Mouse (Mus musculus) heart, postnatal 14 days (tissue): ENCODE results near the gene Vac14. TPM values are rescaled to one million over a fixed set of nuclear protein-coding genes. Genes with fewer than 3 reads are reported as not detected.
A peak's percentile ranks its signal among the peaks of the same experiment; 100 is the strongest.

Source experiments
- DNase-seq, 2 experiments: peaks; one replicate each; pipeline ENCODE4 v3.0.0; 2021 to 2022
- intact Hi-C: fragments of 180-260 bp; cut with DNase I; formaldehyde crosslinking; loops from one replicate; pipeline ENCODE4 v1.15.1; 2025
- total RNA-seq, 2 experiments: library from RNA; stranded (reverse); gene quantifications; 2 replicates each; pipeline ENCODE4 v1.2.3; 2021

Gene Vac14
- total RNA-seq, 2 experiments from 2014 or later, result 15.5 to 16.2 TPM

DNA sequence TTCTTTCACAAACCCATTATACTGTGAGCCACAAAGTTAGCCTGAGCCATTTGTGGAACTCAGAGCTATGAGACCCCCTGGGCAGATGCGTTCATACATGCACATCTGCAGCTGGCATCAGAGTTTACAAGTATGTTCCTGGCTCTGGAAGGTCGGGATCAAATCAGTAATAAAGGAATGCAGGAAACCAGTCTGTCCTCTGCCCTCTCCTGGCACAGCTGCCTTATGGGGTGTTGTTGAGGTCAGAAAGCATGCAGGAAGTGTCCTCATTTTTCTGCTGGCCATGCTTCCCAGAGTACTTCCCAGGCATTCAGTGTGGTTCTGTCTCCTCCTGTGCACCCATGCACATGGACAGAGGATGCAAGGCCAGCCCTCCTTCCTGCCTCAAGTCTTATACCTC is 54.8 kb downstream of the Vac14 start:
- no peak for DNase-seq
- intact Hi-C loops, result no loop called here

DNA sequence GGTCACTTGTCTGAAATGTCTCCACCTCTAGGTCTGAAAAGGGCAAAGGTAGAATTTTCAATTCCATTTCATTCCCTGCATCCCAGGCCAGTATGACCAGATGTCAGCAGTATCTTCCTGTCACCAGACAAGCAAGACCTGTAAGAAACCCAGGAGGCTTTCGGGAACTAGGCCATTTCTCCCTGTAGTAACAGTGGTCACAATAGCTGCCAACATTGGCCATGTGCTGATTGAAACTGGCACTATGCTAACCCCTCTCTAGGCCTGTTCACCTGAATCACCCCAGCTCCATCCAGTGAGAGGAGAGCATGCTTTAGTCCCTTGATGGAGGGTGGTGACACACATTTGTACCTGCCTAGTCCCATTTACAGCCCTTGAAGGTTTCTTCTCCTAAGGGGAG is 56.2 kb downstream of the Vac14 start:
- intact Hi-C loops, result loop anchor here (2.0 kb wide), 1 partner anchor 46 kb away; the partner anchor contains the start of gene Mtss1l
- DNase-seq, result no peak

DNA sequence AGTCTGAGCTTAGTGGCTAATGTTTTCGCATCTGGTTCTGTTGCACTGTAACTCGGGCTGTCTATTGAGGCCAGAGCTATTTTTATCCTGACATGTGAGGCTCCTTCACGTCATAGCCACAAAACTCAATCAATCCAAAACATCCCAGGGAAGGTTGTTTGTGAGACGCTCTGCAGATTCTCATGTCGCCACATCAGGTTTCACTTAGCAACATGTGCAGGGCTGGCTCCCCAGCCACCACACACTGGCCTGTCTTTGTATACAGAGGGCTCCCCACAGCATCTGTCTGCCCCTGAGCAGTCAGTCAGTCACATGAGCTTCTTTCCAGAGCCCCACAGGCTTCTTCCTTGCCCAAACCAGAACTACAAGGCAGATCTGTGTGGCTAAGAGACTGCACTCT is 58.3 kb downstream of the Vac14 start:
- intact Hi-C loops, result no loop called here
- DNase-seq, result peak; percentile 36 to 37

DNA sequence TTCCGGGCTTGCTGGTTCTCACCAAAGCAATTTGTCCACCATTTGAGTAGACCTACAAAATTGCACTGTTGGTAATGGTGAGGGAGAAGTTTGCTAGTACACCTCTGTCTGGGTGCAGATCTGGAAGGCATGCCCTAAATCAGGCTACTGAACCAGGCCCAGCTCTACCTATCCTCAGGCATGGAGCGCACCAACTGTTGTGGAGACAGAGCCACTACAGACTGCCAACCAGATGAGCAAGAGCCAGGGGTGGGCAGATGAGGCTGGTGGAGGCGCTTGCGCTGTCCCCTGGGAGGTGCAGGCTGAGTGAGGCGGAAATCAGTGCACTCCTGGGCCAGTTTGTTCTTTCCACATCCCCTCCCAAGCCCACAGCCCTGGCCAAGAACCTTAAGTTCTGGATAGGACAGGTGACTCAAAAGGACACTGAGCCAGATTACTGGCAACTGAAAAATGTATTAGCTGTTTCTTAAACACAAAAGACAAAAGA is 58.8 kb downstream of the Vac14 start:
- intact Hi-C loops, result no loop called here
- DNase-seq, result no peak

DNA sequence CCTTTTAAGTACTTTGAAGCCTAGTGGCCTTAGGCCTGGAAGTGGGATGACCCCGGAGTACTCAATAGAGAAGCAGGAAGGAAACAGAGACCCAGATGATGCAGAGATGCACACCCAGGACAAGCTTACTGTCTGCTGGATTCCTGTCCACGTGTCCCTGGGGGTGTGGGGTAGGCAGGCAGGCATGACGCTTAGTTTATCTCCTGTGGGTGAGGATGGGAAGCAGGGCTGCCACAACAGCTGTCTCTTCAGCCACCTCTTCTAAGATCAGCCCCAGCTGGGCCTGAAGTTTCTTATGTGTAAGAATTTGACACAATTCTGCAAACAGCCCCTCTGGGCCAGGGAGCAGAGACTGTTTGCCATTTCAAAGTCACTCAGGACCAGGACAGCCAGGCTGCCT is 60.6 kb downstream of the Vac14 start:
- no peak for DNase-seq
- intact Hi-C loops, result no loop called here

DNA sequence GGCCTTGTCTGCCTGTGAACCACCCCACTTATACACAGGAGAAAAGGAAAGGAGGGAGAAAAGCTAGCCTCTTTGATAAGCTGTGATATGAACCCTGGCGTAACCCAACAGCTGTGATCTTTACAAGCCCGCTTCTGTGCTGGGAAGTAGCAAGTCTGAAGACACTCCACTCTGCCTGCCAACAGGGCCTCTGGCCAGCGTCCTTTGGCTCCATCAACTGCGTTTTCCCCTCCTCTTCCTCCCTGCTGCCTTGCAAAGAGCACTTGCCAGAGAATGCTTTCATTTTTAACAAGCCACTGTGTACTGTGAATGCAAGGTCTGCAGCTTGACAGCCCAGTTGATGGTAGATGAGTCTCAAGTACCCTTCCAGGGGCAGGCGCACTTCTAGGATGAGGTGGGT is 69.3 kb downstream of the Vac14 start:
- peak; percentile 83 to 86 for DNase-seq
- intact Hi-C loops, result no loop called here

DNA sequence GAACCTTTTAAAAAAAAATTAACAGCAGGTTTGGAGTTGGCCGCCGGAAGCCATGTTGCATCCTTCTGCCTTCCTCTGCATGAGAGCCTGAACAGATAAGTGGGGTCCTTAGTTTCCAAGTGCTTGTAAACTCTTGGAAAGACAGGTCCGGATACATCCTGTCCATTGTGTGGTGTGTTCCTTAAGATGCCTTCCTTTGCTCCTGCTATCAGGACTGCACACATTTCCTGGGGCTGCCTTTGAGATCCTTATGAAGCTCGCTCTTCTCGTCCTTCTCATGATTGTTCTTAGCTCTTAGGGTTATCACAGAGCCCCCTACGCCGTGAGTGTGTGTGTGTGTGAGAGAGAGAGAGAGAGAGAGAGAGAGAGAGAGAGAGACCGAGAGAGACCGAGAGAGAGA is 71.6 kb downstream of the Vac14 start:
- intact Hi-C loops, result no loop called here
- DNase-seq, result no peak

DNA sequence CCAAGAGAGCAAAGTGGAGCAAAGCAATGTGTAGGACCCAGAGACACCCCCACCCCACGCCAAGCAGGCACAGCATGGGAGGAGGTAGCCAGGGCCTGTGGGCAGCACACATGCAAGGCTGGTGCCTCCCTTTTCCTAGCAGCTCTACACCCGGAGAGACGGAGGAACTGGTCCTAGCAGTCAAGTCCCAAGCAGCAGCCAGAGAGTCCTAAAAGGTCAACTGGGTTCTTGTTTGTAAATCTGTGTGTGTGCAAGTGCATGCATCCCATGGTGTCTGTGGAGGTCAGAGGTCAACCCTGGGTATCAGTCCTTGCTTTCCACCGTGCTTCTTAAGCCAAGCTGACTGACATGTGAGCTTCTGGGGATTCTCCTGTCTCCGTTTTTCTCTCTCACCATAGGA is 75.8 kb downstream of the Vac14 start:
- intact Hi-C loops, result no loop called here
- DNase-seq, result no peak

DNA sequence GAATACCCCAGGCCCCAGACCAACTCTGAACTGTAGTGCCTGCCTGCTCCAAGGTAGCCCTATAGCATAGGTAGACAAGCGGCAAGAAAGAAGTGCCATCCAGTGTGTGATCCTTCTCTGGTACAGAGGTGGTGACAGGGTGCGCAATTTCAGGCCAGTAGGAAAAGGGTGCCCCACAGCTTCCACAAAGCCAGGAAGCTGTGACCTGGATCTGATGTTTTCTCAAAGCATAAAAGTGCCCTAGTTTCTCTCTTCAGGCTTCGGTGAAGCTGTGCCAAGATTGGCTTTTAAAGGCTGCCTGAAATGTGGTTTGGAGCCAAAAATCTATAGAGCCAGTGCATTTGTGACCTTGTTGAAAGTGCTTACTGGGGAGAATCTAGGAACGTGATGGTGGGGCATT is 76.4 kb downstream of the Vac14 start:
- DNase-seq, result no peak
- intact Hi-C loops, result no loop called here

DNA sequence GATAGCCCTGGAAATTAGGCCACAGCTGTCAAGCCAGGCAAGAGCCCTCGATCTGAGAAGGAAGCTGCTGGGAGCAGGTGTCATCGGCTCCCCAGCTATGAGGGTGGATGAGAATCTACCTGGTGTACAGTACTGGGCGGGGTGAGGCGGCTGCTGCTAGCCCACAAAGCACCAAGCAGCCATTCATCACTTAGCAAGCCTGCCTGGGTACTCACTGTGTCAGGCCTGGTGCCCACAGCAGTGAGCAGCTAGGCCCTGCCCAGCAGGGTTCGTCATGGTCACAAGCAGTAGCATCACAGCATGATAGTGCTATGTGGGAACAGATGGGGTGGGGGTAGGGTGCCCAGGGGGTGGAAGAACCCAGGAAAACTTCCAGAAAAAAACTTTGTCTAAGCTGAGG is 77.0 kb downstream of the Vac14 start:
- intact Hi-C loops, result no loop called here
- no peak for DNase-seq

DNA sequence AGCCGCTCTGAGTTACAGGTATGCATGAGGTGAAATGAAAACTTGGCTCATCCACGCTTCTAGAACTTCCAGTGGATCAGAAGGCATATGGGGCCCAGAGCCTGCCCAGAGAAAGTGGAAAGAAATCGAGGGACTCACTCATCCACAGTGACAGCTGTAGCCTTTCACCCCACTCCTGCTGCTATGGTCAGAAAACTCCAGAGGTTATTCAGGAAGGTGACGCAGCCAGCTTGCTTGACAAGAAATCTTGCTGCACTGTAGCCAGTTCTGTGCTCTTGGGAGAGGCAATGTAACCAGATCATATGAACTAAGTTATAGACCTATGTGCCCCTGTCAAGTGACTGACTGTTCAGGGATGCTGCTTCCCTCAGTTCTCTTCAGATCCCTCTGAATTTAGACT is 77.7 kb downstream of the Vac14 start:
- DNase-seq, result no peak
- intact Hi-C loops, result no loop called here

DNA sequence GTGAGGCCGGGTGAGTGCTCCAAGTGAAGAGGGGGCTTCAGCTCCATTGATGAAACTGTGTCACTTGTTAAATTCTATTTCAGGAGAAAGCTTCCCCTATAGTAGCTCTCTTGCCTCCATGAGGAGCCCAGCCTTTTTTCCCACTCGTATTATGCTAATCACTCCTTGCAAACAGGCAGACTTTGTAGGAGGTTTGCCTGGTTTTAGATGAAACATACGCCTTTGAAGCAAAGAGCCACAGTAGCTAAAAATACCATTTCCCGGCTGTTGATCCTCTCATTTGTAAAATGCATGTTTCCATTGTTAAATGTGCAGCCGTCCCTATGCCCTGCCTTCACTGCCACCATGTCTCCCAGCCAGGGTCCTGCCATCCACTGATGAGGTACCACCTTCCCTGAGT is 79.2 kb downstream of the Vac14 start:
- DNase-seq, result no peak
- intact Hi-C loops, result no loop called here

DNA sequence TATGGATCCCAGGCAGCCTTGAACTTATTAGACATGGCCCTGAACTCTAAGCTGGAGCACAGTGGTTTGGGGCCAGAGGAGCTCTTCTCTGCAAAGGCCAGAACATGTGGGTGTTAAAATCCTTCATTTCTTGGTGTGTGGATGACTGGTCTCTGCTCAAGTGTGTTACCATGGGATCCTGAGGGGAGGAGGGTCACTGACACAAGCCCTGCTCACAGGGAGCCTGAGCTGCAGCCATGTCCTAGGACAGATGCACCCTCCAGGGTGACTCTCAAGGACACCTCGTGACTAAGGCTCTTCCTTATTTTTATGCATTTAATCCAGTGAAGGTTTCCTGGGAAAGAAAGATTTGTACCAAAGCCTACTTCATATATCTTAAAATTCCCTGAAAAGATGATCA is 79.7 kb downstream of the Vac14 start:
- intact Hi-C loops, result no loop called here
- no peak for DNase-seq

DNA sequence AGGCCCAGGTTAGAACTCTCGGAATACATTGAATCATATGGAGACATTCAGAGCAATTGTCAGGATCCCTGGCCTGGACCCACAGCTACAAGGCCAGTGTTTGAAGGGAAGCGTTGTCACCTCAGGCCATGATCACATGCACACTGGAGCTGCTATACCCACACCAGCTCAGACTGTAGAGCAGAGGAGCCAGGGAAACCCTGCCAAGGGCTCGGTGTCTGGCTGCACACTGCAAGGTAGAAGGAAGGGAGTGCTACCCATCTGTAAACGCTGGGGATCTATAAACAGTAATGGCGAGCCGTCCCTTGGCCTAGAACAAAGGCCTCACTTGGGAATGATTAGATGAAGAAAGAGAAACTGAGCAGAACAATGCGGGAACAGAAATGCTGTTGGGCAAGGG is 81.1 kb downstream of the Vac14 start:
- no peak for DNase-seq
- intact Hi-C loops, result no loop called here

DNA sequence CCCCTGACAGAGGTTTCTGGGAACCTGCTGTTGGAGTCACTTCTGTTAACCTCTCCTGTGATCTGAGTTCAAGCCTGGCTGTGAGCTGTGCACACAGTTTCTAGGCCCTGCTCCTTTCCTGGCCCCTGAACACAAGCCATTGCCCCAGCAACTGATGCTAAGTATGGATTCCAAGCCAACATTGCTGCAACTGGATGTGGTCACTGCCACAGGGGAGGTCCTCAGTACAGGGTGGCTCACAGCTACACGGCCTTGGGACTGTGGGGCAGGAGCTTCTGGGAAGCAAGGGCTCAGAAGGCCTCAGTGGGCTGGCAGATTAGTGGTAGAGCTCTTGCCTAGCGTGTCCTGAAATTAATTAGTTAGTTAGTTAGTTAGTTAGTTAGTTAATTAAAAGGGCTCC is 82.2 kb downstream of the Vac14 start:
- intact Hi-C loops, result no loop called here
- DNase-seq, result no peak

DNA sequence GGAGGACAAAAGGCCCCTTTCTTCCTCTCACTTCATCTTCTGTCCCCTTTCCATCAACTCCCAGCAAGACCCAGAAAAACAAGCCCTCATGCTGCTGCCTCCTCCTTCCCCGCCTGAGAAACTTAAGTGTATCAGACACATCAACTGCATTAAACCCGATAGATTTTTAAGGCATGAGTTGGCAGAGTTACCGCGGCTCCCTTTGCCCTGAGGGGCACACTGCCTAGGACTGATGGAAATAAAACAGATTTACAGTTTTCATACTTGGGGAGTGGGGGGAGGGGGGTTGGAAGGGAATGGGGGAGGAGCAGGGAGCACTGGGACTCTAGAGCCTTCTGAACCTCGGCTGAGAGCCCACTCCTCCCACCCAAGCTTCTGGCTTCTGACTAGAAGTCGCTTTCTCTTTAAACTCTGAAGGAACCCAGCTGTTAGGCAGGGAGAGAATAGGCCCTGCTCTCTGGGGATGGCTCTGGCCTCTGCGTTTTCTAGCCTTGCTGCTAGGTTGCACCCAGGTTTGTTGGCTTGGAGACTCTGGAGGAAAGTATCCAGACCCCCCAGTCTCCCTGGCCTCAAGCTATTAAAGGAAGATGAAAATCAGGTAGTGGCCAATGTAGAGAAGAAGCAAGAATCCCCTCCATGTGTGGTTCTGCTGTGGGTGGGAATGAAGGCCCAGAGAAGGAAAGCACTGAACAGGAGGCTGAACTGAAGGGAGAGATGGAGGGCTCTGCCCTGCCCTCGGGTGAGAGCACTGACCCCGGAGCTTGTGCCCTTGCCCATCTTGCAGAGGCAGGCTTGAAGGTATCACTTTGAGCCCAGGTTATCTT is 84.5 kb downstream of the Vac14 start:
- intact Hi-C loops, result no loop called here
- DNase-seq, result peak; percentile 41 to 59

DNA sequence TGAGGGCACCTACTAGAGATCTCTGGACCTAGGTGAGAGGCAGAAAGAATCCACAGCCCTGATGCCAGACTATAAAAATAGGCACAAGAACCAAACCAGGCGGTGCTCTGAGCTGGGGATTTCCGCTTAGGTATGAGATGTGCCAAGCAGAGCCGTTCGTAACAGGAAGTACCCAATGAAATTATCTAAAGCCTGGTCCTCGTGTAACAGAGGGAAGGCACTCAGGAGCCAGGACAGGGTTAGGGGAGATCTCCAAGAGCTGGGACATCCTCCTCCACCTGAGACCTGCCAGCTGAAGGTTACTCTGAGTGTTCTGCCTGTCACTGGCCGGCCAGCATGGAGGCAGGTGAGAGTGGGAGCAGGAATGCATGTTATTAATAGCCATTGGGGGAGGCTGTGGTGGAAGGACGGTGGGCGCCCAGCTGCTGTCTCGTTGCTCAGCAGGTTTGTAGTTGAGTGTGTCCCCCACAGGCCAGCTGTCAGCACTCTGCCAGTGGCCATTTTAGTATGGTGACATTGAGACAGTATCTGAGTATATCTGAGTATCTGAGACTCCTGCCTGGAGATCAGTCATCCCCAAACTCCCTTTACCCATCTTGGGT is 85.2 kb downstream of the Vac14 start:
- intact Hi-C loops, result no loop called here
- no peak for DNase-seq

DNA sequence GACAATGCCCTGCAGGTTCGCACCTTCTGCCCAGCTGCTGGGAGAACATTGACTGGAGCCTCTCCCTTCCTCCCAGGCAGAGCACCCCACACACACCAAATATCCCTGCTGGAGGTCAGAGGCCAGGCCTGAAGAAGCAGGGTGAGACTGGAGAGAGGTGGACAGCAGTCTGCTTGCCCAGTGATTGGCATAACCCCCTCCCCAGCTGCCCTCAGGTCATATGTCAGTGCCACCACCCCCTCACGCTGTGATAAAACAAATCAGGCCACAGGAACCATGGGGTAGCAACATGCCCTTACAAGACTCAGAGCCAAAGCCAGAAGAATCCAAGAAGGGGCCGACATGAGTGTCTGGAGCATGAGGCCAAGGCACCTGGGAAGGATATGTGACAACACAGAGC is 85.7 kb downstream of the Vac14 start:
- DNase-seq, result no peak
- intact Hi-C loops, result no loop called here

DNA sequence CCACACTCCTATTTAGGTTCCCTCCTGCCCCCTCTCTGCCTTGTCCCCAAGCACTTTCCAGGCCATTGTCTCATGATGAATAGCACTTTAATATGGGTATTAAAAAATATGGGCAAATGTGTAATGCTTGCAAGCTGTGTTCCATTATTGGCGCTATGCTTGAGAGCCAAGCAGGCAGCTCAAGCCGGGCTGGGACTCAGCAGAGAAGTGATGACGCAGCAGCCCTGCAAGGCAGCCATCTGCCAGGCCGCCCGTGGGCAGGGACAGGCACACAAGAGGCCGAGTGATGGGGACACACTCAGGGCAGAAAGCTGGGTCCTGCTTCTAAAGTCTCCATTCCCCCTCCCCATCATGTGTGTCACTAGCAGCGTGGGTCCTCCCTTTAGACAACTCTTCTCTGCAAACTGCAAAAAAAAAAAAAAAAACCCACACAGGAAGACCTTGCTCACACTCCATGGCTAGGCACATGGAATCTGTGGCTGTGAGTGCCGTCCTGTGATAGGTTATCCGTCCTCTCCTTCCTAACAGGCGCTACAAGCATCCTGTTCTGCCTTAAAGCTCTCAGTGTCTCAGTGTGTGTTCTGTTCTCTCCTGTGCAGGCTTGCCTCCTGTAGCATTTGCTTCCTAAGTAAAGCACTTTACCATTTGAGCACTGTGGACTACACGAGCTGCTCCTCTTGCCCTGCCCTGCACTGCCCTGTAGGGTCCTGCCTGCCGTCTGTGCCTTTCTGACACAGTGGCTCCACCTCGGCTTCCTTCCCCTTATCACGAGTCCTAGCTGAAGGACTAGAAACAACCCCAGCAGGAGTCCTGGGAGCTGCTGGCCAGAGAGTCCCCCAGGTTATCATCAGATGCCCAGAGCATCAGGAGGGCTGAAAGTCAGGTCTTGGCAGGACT is 87.3 kb downstream of the Vac14 start:
- intact Hi-C loops, result no loop called here
- DNase-seq, result no peak

DNA sequence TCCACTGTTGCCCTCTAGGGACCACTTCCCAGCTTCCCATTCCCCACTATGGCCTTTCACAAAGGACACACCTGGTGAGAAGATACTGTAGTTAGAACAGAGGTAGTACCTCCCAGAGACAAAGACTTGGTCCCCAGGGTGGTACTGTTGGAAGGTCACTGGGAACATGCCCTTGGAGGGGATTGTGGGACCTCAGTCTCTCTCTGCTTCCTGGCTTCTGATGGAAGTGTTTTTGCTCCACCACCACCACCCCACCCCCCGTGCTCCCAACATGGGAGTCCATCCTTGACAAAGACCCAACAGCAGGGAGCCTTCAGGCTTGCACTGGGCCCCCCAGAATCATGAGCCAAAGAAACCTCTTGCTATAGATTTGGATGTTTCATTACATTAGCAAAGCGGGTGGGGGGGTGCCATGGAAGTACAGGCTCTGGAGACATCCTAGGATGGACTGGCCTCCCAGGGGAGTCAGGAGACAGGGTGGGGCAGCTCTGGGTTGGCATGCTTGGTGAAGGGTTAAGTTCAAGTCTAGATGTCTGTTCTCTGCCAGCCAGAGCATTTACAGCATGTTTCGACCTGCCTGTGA is 88.0 kb downstream of the Vac14 start:
- intact Hi-C loops, result no loop called here
- no peak for DNase-seq

DNA sequence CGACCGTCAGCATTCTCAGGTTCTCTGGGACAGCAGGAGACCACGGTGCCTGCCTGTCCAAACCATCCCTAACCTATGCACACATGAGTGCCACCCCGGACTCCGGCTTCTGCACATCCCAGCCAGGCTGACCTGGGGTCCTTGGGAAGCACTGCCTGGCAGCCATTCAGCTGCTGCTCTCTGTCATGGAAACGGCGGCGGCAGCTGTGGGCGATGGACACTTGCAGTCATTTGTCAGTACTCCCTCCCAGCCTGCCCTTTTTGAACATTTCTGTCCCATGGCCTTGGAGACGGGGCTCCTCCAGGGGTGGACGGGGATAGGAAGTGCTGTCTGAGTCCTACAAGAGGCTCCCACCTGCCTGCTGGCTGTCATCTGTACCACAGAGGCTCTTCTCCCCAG is 90.0 kb downstream of the Vac14 start:
- no peak for DNase-seq
- intact Hi-C loops, result no loop called here
